Mouse (Mus musculus) gonadal fat pad, adult 2 months (tissue): ENCODE results near the gene Ppara. TPM values are rescaled to one million over a fixed set of nuclear protein-coding genes. Genes with fewer than 3 reads are reported as not detected.

Experiments used
- DNase-seq: peaks from one replicate; pipeline ENCODE4 v3.0.0-alpha.2; 2012; ENCODE audit warnings: low read depth
- polyA plus RNA-seq: library from polyadenylated mRNA; depleted of rRNA; stranded (reverse); fragments of >200 nt; gene quantifications from 2 replicates; pipeline ENCODE4 v1.2.3, GENCODE M21; 2012

Gene Ppara
- polyA plus RNA-seq, 1 experiment = 3.6 TPM

GRCm38 (mm10) chr15:85728224-85728623 lies 6.6 kb upstream of the Ppara start:
- DNase-seq = peak; percentile 82

DNA sequence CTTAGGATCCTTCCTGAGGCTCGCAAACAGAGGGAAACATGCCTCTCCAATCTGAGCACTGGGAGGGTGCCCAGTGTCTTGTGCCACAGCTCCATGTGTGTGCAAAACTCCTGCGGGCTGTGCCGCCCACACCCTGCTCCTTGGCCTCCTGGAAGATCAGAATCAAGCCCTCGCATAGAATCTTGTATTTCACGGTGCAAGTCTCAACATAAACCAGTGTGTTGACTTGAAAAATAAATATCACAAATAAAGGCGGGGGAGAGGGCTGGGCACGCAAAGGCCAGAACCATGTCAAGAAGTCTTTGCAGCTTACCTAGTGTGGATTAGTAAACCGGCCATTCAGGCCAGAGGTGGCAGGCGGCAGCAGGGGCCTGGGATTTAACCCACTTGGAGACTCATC lies 5.5 kb upstream of the Ppara start:
- DNase-seq = peak; percentile 89

- no peak for DNase-seq
Observed at GRCm38 (mm10) chr15:85730027-85730426, 4.8 kb upstream of the Ppara start.

DNA sequence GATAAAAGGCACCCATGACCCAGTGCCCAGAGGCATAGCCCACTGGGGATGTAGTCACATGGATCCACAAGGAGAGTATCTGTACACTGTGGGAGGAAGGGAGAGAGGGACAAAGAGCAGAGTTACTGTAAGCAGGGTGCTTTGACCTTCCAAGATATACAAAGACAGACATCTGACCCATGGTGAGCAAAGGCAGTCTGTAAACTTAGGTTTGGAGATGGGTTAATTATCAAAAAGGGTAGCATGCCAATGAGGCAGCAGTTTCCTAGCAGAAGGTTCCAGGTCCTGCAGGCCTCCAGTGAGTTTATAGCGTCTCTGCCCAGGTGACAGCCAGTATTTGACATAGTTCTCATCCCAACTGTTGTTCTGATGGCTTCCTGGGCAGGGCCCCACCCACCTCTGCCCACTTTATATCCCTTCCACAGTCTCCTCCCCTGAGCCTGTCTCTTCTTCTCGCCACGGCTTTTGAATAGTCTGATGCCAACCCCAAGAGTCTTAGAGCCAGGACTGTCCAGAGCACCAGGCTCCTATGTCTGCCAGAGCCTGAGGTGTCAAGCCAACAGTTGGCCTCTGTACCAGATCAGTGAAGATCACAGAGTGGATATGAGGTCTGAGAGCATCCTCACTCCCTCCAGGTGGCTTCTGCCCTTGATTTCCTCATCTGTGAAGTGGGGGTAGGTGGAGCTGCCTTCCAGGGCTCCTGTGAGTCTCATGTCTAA lies 2.7 kb upstream of the Ppara start:
- DNase-seq = peak; percentile 83

GRCm38 (mm10) chr15:85732604-85732968 lies 2.2 kb upstream of the Ppara start:
- DNase-seq = no peak

DNA sequence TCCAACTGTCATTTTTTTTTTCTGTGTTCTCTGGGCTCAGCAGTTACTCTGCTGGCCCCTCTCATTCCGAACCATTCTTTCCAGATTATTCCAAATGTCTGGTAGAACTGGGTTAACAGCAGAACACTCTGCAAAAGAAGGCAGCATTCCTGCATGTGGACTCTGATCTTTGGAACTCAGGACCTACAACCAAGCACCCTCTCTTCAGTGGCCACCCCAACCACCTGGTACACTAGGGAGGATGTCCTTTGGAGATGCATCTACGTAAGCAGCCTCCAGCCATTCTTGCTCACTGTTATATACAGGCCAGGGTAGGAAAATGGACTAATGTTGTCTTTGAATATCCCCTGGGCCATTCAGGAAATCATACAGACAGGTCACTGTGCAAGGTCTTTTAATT lies 1.1 kb upstream of the Ppara start:
- DNase-seq = no peak

- no peak for DNase-seq
Observed at GRCm38 (mm10) chr15:85734148-85734547, 635 bp upstream of the Ppara start.

DNA sequence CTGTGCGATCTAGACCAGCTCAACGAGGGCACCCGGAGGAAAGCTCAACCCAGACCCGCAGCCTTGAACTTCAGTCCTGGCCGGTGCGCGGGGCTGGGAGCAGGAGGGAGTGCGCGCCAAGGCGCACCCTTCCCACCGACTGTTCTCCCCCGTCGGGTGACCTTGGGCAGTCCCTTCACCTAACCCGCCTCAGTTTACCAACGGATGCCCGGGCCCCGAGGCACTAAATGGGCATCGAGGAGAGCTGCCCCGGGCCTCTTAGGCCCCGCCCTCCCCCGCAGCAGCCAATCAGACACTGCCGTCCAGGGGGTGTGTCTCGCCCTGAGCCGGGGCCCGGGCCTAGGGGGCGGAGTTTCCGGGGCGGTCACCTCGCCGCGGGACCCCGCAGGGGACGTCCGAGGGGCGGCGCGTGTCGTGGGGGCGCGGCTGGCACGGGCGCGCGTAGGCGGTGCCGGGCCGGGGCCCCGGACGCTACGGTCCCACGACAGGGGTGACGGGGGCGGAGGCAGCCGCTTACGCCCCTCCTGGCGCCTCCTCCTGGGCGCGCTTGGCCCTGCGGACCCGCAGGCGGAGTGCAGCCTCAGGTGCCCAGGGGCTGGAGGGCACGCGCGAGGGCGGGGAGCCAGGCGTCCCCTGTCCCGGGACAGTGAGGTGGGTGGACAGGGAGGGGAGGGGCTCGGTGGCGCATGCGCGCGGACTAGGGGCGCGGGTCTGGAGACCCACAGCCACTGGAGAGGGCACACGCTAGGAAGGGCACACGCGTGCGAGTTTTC lies 466 bp downstream of the Ppara start:
- DNase-seq = no peak

GRCm38 (mm10) chr15:85735836-85736190 lies 1.0 kb downstream of the Ppara start:
- DNase-seq = no peak

DNA sequence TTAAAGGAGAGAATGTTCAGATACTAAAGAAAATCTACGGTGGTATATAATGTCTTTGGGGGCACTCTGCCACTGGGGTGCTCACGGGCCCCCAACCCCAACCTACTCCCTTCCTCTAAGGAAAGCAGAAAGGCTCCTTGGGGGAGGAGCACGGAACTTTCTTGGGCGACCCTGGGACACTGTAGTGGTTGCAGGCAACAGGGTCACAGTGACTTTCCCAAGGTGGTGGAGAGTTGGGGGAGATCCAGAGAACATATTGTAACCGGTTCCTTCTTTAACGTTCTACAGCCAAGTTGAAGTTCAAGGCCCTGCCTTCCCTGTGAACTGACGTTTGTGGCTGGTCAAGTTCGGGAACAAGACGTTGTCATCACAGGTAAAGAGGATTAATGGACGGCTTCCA lies 1.7 kb downstream of the Ppara start:
- no peak for DNase-seq

DNA sequence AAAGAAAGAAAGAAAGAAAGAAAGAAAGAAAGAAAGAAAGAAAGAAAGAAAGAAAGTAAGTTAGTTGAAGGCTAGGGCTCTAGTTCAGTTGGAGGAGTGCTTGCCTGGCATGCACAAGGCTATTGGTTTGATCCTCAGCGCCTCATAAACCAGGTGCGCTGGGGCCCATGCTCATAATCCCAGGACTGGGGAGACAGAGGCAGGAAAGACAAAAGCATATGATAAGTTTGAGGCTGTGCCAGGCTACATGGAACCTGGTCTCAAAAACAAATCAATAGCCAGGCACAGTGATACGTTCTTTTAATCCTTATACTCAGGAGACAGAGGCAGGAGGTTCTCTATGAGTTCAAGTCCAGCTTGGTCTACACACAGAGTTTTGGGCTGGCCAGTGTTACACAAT lies 3.6 kb downstream of the Ppara start:
- DNase-seq = no peak

- no peak for DNase-seq
Observed at GRCm38 (mm10) chr15:85738939-85739338, 4.2 kb downstream of the Ppara start.

DNA sequence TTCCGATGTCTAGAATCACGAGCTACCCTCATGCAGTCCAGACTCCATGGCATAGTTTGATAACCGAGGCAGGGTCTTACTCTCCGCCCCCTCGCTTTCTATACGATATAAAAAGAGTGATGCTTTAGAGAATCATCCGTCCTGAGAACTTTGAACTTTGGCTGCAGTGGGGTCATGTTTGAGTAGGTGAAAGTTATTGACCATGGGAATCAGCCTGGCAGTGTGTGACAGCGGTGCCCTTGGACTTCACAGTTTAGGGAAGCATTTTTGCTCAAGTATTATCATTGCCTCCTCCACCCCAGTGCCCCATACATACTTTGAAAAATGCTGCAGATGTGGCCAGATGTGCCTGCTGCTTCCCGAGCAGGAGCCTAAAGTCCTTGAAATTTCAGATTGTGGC lies 7.8 kb downstream of the Ppara start:
- no peak for DNase-seq

- DNase-seq = no peak
Observed at GRCm38 (mm10) chr15:85743946-85744345, 9.2 kb downstream of the Ppara start.

GRCm38 (mm10) chr15:85746178-85746577 lies 11.4 kb downstream of the Ppara start:
- no peak for DNase-seq

DNA sequence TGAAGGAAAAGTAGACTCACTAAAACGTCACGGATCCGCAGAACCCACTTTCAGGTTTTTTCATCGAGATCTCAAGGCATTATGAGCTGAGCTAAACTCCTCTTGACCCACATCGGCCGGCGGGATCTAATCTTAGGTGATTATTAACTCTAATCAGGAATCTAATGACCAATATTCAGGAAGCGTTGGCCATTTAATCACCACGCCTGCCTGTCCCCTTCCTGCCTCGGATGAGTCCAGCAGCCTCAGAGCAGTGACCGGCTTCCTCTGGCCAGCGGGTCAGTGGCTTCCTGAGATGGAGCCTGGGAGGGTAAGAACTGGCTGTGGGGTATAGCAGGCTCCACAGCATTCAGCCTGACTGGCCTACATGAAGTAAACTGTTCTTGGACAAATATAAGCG lies 11.9 kb downstream of the Ppara start:
- DNase-seq = no peak

GRCm38 (mm10) chr15:85747951-85748350 lies 13.2 kb downstream of the Ppara start:
- no peak for DNase-seq

DNA sequence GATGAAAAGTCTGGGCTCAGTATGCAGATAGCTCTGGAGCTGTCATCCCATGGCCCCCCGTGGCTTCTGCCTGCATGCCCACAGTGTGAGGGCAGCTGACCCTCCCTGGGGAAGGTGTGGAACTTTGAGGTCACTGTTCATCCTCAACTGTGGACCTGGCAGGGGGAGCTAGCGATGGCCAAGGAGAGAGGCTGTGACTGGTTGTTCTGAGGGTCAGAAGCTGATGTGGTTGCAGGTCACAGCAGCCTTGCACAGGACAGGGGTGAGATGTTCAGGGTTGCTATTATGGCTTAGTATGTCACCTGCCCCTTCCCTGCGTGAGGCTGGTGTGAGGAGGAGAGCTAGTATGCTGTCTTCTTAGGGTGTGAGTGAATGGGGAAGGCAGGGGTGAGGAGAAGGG lies 13.7 kb downstream of the Ppara start:
- no peak for DNase-seq

DNA sequence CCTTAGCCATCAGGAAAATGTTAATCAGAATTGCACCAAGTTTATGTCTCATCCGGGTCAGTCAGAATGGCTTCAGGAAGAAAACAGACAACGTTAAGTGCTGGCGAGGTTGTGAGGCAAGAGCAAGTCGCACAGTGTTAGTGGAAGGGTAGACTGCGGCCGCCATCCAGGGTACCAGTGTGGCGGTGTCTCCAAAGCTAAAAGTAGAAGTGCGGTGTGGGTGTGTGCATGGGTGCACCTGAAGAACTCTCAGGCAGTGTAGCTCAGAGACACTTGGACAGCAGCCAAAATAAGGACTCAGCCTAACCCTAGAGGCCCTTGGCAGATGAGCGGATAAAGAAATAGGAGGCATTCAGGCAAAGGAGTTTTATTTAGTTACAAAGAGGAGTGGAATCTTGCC lies 14.4 kb downstream of the Ppara start:
- no peak for DNase-seq

GRCm38 (mm10) chr15:85750115-85750514 lies 15.3 kb downstream of the Ppara start:
- DNase-seq = no peak

- no peak for DNase-seq
Observed at GRCm38 (mm10) chr15:85752655-85753054, 17.9 kb downstream of the Ppara start.

GRCm38 (mm10) chr15:85754033-85754650 lies 19.4 kb downstream of the Ppara start:
- DNase-seq = no peak

- no peak for DNase-seq
Observed at GRCm38 (mm10) chr15:85755214-85755613, 20.4 kb downstream of the Ppara start.
